Mouse (Mus musculus) right cerebral cortex, postnatal 4 days (tissue): ENCODE measurements at regions not wholly inside any gene's neighbourhood (a gene's known extent, or its start where the extent isn't known, plus 50 kb on each side); places are given as distances from the start of the nearest gene placed in this dataset.

Experiments
- DNase-seq: peaks from one replicate; pipeline ENCODE4 v3.0.0-alpha.2; 2022

- no peak for DNase-seq
Observed at GRCm38 (mm10) chr6:31112293-31113077, 153.6 kb upstream of the Klf14 start.

GRCm38 (mm10) chr6:31113558-31114326 is 154.9 kb upstream of the Klf14 start:
- no peak for DNase-seq

GRCm38 (mm10) chr6:31114336-31115335 is 155.8 kb upstream of the Klf14 start:
- DNase-seq: no peak

GRCm38 (mm10) chr6:31115566-31115965 is 156.7 kb upstream of the Klf14 start:
- no peak for DNase-seq

- DNase-seq: no peak
Observed at GRCm38 (mm10) chr6:31116365-31116764, 157.5 kb upstream of the Klf14 start.

- no peak for DNase-seq
Observed at GRCm38 (mm10) chr6:31117666-31118065, 158.8 kb upstream of the Klf14 start.

GRCm38 (mm10) chr6:31121008-31121407 is 162.1 kb upstream of the Klf14 start:
- DNase-seq: no peak

- no peak for DNase-seq
Observed at GRCm38 (mm10) chr6:31122895-31123294, 164.0 kb upstream of the Klf14 start.

- DNase-seq: no peak
Observed at GRCm38 (mm10) chr6:31123342-31123990, 164.6 kb upstream of the Klf14 start.

- no peak for DNase-seq
Observed at GRCm38 (mm10) chr6:31124076-31124475, 165.2 kb upstream of the Klf14 start.

GRCm38 (mm10) chr6:31124872-31125271 is 166.0 kb upstream of the Klf14 start:
- no peak for DNase-seq

- DNase-seq: no peak
Observed at GRCm38 (mm10) chr6:31125328-31126118, 166.6 kb upstream of the Klf14 start.

GRCm38 (mm10) chr6:31126131-31126871 is 167.4 kb upstream of the Klf14 start:
- no peak for DNase-seq

- no peak for DNase-seq
Observed at GRCm38 (mm10) chr6:31129170-31129569, 170.3 kb upstream of the Klf14 start.

- no peak for DNase-seq
Observed at GRCm38 (mm10) chr6:31129987-31130386, 171.1 kb upstream of the Klf14 start.

- no peak for DNase-seq
Observed at GRCm38 (mm10) chr6:31130522-31130921, 171.6 kb upstream of the Klf14 start.

GRCm38 (mm10) chr6:31131716-31132115 is 172.8 kb upstream of the Klf14 start:
- no peak for DNase-seq

GRCm38 (mm10) chr6:31132396-31133190 is 173.7 kb upstream of the Klf14 start:
- DNase-seq: no peak

- DNase-seq: peak; percentile 56
Observed at GRCm38 (mm10) chr6:31133896-31134735, 175.2 kb upstream of the Klf14 start.
